Mouse (Mus musculus) G1E (cell line): ENCODE data around the gene Sec14l2.

ENCODE experiments used
- CTCF ChIP-seq: IDR thresholded peaks from 2 replicates; pipeline ENCODE4 v1.5.1; 2012; ENCODE audit warnings: low read depth, low read length, inconsistent platforms, mixed read lengths
- GATA1 ChIP-seq: IDR thresholded peaks from 2 replicates; pipeline ENCODE4 v1.6.1; 2012; ENCODE audit warnings: borderline replicate concordance, low read length, inconsistent platforms, mixed read lengths
- GATA2 ChIP-seq: IDR thresholded peaks from 2 replicates; pipeline ENCODE4 v1.6.1; 2012; ENCODE audit warnings: low read depth, low read length, inconsistent platforms, borderline replicate concordance

GRCm38 (mm10) chr11:4122226-4122625, 989 bp downstream of the Sec14l2 start:
- TF ChIP-seq CTCF (no peak), GATA1 (no peak), GATA2 (no peak)
